Mouse (Mus musculus): ENCODE results near the gene Tex12.

Tex12 gene

DNA sequence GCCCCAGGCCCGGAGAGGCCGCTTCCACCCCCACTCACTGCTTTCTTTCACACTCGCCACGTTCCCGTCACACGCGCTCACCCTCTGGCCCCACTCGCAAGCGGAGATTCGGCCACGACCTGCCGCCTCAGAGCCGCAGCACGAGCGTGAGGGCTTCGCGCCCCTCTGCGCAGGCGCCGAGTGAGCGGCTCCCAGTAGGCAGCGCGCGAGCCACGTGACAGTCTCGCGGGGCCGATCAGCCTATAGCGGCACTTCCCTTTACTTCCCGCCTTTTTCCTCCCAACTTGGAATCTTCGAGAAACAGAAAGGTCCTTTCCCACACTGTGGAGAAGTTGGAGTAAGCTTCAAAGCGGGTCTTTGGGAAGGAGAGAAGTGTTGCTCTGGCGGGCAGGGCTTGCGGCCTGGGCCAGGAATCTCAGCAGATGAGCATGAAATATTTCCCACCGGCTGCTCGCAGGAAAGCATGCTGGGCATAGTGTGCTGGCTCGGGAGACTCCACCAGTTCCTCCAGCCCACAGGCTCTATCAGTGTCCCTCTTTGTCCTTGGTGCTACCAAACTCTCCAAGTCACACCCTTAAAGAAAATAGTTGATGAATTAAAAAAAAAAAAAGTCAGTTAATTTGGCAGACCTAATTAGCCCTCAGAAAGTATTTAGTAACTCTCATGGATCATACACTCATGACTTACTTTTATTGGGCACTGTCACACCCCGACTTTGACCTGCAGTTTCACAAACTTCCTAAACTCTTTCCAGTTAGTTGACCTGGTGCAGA is at the start of gene Tex12:
Gene Tex12 (minus strand): TSS at position 181 of the 773 bp plus-strand sequence.
- ATAC-seq (ENCODE audit: insufficient number of reproducible peaks, low FRiP score, low TSS enrichment): no peak

DNA sequence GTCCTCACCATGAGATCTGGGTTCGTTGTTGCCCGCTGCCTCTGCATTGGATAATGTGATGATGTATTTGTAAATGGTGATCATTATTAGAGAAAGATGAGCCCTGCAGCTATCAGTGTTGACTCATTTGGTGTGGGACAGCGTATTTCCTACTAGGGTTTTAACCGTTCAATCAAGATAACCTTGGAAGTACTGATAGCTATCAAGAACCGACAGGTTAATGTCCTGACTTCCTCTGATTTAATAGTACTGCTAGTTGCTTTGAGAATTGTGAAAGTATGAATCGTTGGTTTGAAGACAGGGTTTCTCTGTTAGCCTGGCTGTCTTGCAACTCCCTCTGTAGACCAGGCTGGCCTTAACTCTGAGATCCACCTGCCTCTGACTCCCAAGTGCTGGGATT is 43.2 kb upstream of the Tex12 start:
- ATAC-seq (ENCODE audit: insufficient number of reproducible peaks, low FRiP score, low TSS enrichment): no peak

DNA sequence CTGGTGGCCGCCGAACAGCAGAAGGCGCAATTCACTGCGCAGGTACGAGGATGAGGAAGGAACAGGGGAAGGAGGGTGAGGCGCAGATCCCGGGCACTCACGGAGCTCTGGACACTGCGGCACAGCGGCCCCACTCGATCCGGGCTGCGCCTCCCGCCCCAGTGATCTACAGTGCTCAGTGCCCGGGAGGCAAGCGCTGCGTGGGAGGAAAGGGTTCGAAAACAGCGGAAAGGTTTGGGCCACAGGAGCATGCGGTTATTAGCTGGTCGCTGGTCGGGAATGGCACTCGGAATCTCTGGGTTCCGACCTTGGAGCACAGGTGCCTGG is 42.8 kb upstream of the Tex12 start:
- no peak; the same call in 1 of the 2 replicates for ATAC-seq (ENCODE audit: insufficient number of reproducible peaks, low FRiP score, low TSS enrichment)

DNA sequence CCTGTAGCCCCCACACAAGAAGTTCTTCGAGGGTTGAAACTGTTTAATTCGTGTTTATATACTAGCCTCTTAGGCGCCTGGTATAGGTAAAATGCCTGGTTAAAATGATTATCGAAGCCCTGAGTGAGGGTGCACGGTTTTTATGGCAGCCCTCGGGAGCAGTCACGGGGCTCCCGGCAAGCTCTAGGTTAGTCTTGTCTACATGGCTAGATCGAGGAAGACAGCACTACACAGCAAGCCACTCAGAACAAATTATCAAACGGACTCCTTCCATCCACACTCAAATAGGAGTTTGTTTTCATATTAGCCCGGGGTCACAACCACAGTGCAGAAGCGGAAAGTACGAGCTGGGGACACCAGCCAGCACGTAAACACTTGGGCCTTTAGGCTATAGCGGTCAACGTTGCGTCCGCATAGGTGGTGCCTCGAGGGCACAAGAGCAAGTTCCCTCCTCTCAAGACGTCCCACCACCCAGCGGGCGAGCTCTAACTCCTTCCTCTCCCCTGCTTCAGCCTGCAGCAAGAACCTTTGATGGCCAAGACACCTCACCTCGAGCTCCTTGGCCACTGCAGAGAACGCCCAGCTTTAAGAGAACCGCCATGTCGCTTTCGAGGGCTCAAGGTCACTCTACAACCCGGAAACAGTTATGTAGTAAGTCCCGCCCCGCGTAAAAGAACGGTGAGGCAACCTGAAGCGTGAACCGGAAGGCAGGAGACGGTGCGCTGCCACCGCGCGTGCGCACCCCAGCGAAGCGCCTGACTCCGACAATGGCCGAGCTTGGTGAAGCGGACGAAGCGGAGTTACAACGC is 42.3 kb upstream of the Tex12 start, which contains the start of the genes Sdhd and Timm8b:
Gene Sdhd (minus strand): TSS at position 624 of the 809 bp plus-strand sequence.
Gene Timm8b (plus strand): TSS at position 722 of the 809 bp plus-strand sequence.
- peak; percentile 97 for ATAC-seq (ENCODE audit: insufficient number of reproducible peaks, low FRiP score, low TSS enrichment)

DNA sequence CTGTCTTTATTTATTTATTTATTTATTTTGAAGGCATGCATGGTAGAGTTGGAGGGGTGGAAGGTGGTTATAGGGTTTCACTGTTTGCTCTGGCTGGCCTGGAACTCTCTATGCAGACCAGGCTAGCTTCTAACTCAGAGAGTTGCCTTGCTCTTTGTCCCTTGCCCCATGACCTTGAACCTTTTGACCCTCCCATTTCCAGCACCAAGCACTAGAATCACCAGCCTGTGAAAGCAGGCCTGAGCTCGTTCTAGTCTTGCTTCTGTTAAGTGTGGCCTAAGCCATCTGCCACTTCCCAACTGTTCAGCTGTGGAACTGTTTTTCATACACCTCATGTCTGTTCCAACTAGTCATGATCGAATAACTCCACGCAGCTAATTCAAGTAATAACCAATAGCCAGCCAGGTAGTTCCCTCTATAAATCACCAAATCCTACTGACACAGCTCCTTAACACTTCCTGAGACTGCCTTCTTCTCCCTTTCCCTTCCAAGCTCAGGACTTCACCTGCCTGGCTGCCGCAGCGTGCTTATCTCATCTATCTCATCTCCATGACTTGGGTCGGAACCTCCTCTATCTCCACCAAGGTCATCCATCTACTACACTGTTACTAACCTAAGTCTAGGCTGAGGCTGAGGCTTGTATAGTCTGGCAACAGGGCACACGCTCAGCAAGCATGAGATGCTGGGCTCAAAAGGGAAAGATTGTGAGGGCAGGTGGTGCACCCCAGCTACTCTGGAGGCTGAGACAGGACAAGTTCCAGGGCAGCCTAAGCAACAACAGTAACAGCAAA is 41.1 kb upstream of the Tex12 start:
- ATAC-seq (ENCODE audit: insufficient number of reproducible peaks, low FRiP score, low TSS enrichment): no peak

- ATAC-seq (ENCODE audit: insufficient number of reproducible peaks, low FRiP score, low TSS enrichment): no peak
Measured at GRCm38 (mm10) chr9:50601536-50601935, 40.4 kb upstream of the Tex12 start.

DNA sequence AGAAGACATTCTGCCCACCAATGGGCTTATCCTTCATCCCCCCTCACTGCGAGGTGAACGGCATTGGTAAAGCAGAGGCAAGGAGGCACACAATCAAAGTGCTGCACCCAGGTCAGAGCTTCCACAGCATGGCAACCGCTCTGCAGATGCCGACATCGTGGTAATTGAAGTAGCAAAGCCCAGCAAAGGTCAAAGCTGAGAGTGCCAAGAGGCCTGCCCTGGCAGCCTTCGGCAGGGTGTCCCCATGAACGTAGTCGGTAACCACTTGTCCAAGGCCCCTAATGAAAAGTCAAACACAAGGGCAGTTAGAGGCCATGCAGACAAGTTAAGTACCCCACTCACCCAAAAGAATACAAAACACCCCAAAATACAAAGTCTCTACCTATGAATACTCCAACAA is 35.8 kb upstream of the Tex12 start:
- no peak for ATAC-seq (ENCODE audit: insufficient number of reproducible peaks, low FRiP score, low TSS enrichment)

- no peak for ATAC-seq (ENCODE audit: insufficient number of reproducible peaks, low FRiP score, low TSS enrichment)
Measured at GRCm38 (mm10) chr9:50594794-50595417, 33.8 kb upstream of the Tex12 start.

DNA sequence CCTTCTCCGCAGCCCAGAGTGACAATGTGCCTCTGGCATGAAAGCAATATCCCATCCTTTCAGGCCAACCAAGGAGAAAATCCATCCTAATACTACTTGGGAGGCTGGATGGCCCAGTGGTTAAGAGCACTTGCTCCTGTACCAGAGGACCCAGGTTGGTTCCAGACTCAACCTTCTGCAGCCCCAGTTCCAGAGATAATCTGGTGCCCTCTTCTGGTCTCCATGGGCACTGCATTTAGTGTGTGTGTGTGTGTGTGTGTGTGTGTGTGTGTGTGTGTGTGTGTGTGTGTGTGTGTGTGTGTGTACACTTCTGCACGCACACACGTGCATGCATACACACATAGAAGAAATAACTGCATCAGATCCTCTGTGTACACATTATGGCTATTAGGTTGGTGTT is 32.4 kb upstream of the Tex12 start:
- no peak for ATAC-seq (ENCODE audit: insufficient number of reproducible peaks, low FRiP score, low TSS enrichment)

DNA sequence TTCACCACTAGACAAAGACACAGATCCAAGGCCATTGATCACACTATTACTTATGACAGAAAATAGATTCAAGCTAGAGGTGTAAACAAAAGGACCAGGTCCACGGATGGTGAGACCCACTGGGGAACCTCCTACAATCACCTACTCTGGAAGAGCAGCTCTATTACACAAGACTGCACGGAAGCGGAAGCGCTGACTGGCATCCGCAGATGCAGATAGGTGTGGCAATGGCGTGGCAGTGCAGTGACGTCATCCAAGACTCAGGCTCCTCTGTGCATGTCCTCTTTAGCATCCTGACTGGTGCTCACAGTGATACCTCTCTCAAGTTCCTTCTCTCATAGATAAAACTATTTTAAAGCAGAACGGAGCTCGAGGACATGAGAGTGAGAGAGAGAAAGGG is 31.8 kb upstream of the Tex12 start:
- no peak for ATAC-seq (ENCODE audit: insufficient number of reproducible peaks, low FRiP score, low TSS enrichment)

GRCm38 (mm10) chr9:50590856-50591518 is 29.9 kb upstream of the Tex12 start:
- ATAC-seq (ENCODE audit: insufficient number of reproducible peaks, low FRiP score, low TSS enrichment): no peak

GRCm38 (mm10) chr9:50586955-50587354 is 25.8 kb upstream of the Tex12 start:
- ATAC-seq (ENCODE audit: insufficient number of reproducible peaks, low FRiP score, low TSS enrichment): no peak

GRCm38 (mm10) chr9:50585145-50585818 is 24.2 kb upstream of the Tex12 start:
- no peak for ATAC-seq (ENCODE audit: insufficient number of reproducible peaks, low FRiP score, low TSS enrichment)

DNA sequence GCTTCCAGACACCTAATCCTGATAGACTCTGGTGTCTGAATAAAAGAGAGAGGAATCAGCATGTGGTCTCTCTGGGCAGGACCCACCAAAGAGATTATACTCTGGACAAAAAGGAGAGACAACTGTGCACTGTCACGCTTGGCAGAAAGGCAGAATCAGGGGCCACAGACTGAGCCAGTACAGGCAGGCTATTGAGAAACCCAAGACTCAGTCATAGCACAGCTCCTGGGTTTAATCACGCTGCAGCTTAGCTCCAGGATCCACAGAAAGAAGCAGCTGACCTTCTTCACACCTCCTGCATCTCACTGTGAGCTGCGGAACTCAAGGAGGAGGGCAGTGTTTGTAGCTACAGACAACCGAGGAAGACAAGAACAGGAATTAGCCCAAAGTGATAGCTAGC is 19.2 kb upstream of the Tex12 start:
- no peak for ATAC-seq (ENCODE audit: insufficient number of reproducible peaks, low FRiP score, low TSS enrichment)

DNA sequence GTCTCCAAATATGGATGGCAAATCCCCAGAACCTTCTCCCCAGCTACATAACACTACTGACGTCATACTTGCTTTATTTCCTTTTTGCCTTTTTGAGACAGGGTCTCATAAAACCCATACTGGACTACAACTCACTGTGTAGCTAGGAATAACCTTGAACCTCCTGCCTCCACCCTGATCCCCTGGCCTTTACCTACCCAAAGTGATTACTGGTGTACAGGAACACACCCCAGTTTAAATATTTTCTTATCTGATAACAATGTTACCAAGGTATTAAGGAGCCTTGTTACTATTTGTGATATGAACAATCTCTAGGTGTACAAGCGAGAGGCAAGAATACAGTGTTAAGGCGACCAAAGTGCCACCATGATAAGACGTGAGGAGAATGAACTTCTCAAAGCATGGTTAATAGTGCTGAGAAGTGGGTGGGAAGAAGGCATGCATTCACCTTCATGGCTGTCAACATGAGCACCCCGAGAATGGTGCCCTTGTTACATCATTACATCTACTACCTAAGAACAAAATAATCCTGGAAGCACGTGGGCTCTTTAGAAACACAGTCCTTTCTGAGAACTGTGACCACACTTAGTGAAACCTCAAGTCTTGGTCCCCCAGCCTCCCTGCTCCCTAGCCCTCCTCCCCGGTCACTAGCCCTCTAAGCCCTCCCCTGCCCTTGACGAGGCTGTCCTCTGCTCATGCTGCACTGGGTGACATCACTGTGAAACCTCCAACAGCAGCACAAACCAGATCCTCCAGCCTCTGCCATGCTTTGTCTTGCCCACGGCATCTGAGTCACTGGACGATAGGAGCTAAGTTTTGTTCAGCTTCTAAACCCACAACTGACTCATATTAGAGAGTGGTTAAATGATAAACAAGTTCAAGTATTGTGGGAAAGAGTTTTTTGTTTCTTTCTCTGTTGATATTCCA is 8.7 kb upstream of the Tex12 start:
- ATAC-seq (ENCODE audit: insufficient number of reproducible peaks, low FRiP score, low TSS enrichment): no peak

GRCm38 (mm10) chr9:50567881-50568280 is 6.8 kb upstream of the Tex12 start:
- no peak for ATAC-seq (ENCODE audit: insufficient number of reproducible peaks, low FRiP score, low TSS enrichment)

- no peak for ATAC-seq (ENCODE audit: insufficient number of reproducible peaks, low FRiP score, low TSS enrichment)
Measured at GRCm38 (mm10) chr9:50567372-50567771, 6.2 kb upstream of the Tex12 start.

GRCm38 (mm10) chr9:50565940-50566339 is 4.8 kb upstream of the Tex12 start:
- ATAC-seq (ENCODE audit: insufficient number of reproducible peaks, low FRiP score, low TSS enrichment): no peak
